Mouse (Mus musculus) neural tube, embryonic 13.5 days (tissue): ENCODE measurements around the gene Angptl1. TPM values are rescaled to one million over a fixed set of nuclear protein-coding genes. Genes with fewer than 3 reads are reported as not detected.

Source experiments
- ATAC-seq: fragments of 200-750 bp; cut with Nextera tagmentation; 2 replicates; pipeline ENCODE4 v1.8.0; 2017; ENCODE audit warnings: low read depth, mild to moderate bottlenecking, moderate TSS enrichment, moderate library complexity
- H3K27ac ChIP-seq: fragments of 300-500 bp; sonication (generic); replicated peaks from 2 replicates; pipeline ENCODE4 v1.5.1; 2015; ENCODE audit warnings: moderate library complexity, mild to moderate bottlenecking, inconsistent platforms
- H3K27me3 ChIP-seq: fragments of 300-500 bp; sonication (generic); 2 replicates; pipeline ENCODE4 v1.6.1; 2015; ENCODE audit warnings: mild to moderate bottlenecking, inconsistent platforms
- H3K36me3 ChIP-seq: fragments of 300-500 bp; sonication (generic); 2 replicates; pipeline ENCODE4 v1.6.1; 2015; ENCODE audit warnings: mild to moderate bottlenecking, inconsistent platforms
- H3K4me1 ChIP-seq: fragments of 300-500 bp; sonication (generic); replicated peaks from 2 replicates; pipeline ENCODE4 v1.6.1; 2015; ENCODE audit warnings: inconsistent platforms
- H3K4me2 ChIP-seq: fragments of 300-500 bp; sonication (generic); 2 replicates; pipeline ENCODE4 v1.6.1; 2015; ENCODE audit warnings: inconsistent platforms, mild to moderate bottlenecking, moderate library complexity
- H3K4me3 ChIP-seq: fragments of 300-500 bp; sonication (generic); 2 replicates; pipeline ENCODE4 v1.5.1; 2015; ENCODE audit warnings: mild to moderate bottlenecking, inconsistent platforms
- H3K9ac ChIP-seq: fragments of 300-500 bp; sonication (generic); 2 replicates; pipeline ENCODE4 v1.6.1; 2015; ENCODE audit warnings: moderate library complexity, mild to moderate bottlenecking, inconsistent platforms
- H3K9me3 ChIP-seq: fragments of 300-500 bp; sonication (generic); 2 replicates; pipeline ENCODE4 v1.6.1; 2016; ENCODE audit warnings: inconsistent platforms
- WGBS: fragments of 180-500 bp; shearing (Covaris S2); methylation state at CpG from one replicate; pipeline ENCODE4 v1.1.7; 2015; 5-methylcytosine and 5-hydroxymethylcytosine counted together
- polyA plus RNA-seq: library from polyadenylated mRNA; unstranded; fragments of >200 nt; fragmentation: Nextera tagmentation; extraction: Ambion mirVana; gene quantifications from 2 replicates; pipeline ENCODE4 v1.2.1, GENCODE M21; 2015

Angptl1 gene
- polyA plus RNA-seq, 1 experiment from 2014 or later, result 3.5 TPM

DNA sequence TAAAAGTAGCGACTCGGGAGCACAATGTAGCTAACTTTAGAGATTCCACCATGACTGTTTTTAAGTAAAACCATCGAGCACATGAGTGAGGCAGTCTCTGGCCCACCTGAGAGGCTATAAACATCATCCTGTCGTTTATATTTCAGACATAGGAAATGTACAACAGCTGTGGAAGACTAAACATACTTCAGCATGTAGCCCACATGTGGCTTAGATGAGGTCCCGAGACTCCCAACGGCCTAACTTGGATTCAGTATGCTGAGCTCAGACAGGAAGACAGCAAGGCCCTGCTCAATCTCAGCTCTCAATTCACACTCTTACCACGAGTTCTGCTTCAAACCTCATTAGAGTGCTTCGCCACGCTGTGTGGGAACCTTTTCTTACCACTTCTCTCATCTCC, 14.0 kb downstream of the Angptl1 start:
- 77% methylated on average over 9 of the region's 9 CpGs for WGBS

DNA sequence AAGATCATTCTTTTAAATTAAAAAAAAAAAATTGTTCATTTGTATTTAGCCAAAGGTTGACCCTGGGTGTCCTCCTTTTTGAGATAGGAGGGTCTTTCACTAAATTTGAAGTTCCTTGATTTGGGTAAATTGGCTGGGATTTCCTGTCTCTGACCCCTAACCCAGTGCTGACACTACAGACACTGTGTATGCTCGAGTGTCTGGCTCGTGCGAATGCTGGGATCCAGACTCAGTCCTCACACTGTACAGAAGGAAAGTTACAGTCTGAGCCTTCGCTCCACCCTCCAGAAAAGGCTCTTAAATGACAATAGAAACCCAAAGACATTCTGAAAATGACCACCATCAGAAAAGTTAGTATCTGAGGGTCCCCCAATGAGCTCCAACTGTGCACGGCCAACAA, 14.5 kb downstream of the Angptl1 start:
- no peak overlapping the region for H3K4me2 ChIP-seq
- 0 out of 2 replicates have a peak overlapping the region, but pooled peaks have one; percentile 18 for H3K27ac ChIP-seq
- H3K9me3 ChIP-seq, result no peaks in the 10 kb centered on the region
- H3K4me1 ChIP-seq, result 0 out of 2 replicates have a peak, but pooled peaks cover 3% of the 10 kb centered on the region
- no peak for ATAC-seq
- H3K27me3 ChIP-seq, result no peaks in the 10 kb centered on the region
- no peak overlapping the region for H3K9ac ChIP-seq
- H3K4me3 ChIP-seq, result no peak overlapping the region
- peaks cover 13% of the 10 kb centered on the region; the same call in 1 of the 2 replicates for H3K36me3 ChIP-seq
- WGBS, result 72% methylated on average over 5 of the region's 5 CpGs

More for the DNA sequence above, 14.0 kb downstream of the Angptl1 start:
- ATAC-seq, result no peak
- no peak overlapping the region for H3K4me3 ChIP-seq
- no peak overlapping the region for H3K4me2 ChIP-seq
- H3K9ac ChIP-seq, result no peak overlapping the region
- no peak overlapping the region for H3K27ac ChIP-seq
- H3K27me3 ChIP-seq, result no peaks in the 10 kb centered on the region
- H3K36me3 ChIP-seq, result peaks cover 13% of the 10 kb centered on the region; the same call in 1 of the 2 replicates
- H3K9me3 ChIP-seq, result no peaks in the 10 kb centered on the region
- H3K4me1 ChIP-seq, result 0 out of 2 replicates have a peak, but pooled peaks cover 3% of the 10 kb centered on the region

DNA sequence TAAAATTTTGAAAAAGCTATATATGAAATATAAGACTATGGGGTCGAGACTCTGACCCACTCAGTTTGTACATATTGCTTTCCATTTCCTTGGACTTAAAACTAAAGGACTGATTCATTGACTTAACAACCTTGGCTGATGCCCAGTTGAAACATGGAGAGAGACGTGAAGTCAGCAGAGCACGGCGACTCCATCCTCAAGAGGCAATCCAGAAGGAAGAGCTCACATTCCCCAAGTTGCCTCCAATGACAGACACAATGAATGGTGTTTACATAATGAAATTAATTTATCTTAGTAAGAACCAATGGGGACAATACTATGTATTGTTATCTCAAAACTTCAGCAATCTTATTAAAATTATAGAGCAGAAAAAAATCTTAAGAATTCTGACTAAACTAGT, 16.2 kb downstream of the Angptl1 start:
- 93% methylated on average over 4 of the region's 4 CpGs for WGBS
- Histone ChIP-seq H3K9ac (no peak overlapping the region), H3K27ac (no peak overlapping the region), H3K36me3 (peaks cover 13% of the 10 kb centered on the region; the same call in 1 of the 2 replicates), H3K4me2 (no peak overlapping the region), H3K4me1 (0 out of 2 replicates have a peak, but pooled peaks cover 3% of the 10 kb centered on the region), H3K4me3 (no peak overlapping the region), H3K9me3 (no peaks in the 10 kb centered on the region), H3K27me3 (no peaks in the 10 kb centered on the region)
- no peak for ATAC-seq

- WGBS, result 86% methylated on average over 2 of the region's 2 CpGs
- no peak for ATAC-seq
Observed at GRCm38 (mm10) chr1:156856666-156857065, 18.3 kb downstream of the Angptl1 start.

DNA sequence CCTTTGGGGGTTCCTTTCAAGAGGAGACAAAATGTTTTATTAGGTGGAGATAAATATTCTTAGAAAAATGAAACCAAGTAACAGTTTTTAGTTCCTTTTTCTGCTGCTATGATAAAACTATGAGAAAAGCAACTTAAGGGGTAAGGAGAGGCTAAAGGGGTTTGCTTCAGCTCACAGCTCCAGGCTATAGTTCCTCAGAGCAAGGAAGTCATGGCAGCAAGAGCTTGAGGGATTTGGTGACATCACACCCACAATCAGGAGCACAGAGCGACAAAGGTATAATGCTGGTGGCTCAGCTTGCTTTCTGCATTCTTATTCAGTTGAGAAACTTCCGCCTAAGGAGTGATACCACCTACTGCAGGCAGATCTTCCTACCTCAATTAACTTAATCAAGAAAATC, 20.8 kb downstream of the Angptl1 start:
- no peak for ATAC-seq
- peaks cover 7% of the 10 kb centered on the region; the same call in 1 of the 2 replicates for H3K36me3 ChIP-seq

More at GRCm38 (mm10) chr1:156856666-156857065, 18.3 kb downstream of the Angptl1 start:
- H3K9me3 ChIP-seq, result no peaks in the 10 kb centered on the region
- H3K36me3 ChIP-seq, result peaks cover 7% of the 10 kb centered on the region; the same call in 1 of the 2 replicates
- H3K27me3 ChIP-seq, result no peaks in the 10 kb centered on the region
- 0 out of 2 replicates have a peak, but pooled peaks cover 3% of the 10 kb centered on the region for H3K4me1 ChIP-seq
- H3K9ac ChIP-seq, result no peak overlapping the region
- H3K27ac ChIP-seq, result no peak overlapping the region
- no peak overlapping the region for H3K4me2 ChIP-seq
- H3K4me3 ChIP-seq, result no peak overlapping the region

DNA sequence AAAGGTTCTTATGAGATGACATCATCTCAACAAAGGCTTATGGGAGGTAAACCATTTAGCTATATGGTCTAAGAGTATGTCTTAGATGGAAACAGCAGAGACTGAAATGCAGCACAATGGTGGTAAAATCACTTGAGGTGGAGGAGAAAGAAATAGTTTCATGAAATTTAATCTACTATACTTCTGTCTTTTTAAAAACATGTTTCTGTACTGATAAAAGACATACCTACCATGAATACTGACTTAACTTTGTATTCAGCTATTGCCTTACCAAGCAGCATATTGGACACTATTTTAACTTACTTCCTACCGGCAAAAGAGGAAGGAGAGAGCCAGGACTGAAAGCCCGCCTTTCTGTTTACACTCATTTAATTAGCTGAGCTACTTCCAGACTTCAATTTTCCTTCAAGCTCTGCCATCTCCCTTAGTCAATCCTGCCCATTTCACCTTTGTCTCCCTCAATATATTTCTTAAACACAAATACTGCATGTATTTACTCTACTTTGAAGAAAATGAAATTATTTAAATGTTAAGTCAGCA, 21.4 kb downstream of the Angptl1 start:
- Histone ChIP-seq H3K9me3 (no peaks in the 10 kb centered on the region), H3K27me3 (no peaks in the 10 kb centered on the region), H3K4me3 (no peak overlapping the region), H3K9ac (no peak overlapping the region), H3K4me1 (peaks cover 16% of the 10 kb centered on the region), H3K36me3 (peaks cover 7% of the 10 kb centered on the region; the same call in 1 of the 2 replicates), H3K4me2 (no peak overlapping the region), H3K27ac (no peak overlapping the region)
- 82% methylated on average over 2 of the region's 2 CpGs for WGBS
- ATAC-seq, result no peak

More for the DNA sequence above, 20.8 kb downstream of the Angptl1 start:
- Histone ChIP-seq H3K9ac (no peak overlapping the region), H3K4me2 (no peak overlapping the region), H3K4me1 (peaks cover 10% of the 10 kb centered on the region), H3K9me3 (no peaks in the 10 kb centered on the region), H3K27me3 (no peaks in the 10 kb centered on the region), H3K4me3 (no peak overlapping the region), H3K27ac (no peak overlapping the region)
- 93% methylated on average over 2 of the region's 2 CpGs for WGBS

DNA sequence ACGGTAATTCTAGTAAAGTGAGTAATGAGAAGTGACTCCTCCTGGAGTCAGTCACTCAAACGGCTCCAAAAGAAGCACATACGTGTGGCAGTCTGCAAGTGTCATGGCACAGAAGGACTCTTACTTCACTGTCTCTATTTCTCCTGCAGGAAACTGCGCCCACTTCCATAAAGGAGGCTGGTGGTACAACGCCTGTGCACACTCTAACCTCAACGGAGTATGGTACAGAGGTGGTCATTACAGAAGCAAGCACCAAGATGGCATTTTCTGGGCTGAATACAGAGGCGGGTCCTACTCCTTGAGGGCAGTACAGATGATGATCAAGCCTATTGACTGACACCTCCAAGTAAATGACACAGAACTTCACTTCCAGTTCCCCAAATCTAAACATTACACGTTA, 21.9 kb downstream of the Angptl1 start:
- Histone ChIP-seq H3K9ac (no peak overlapping the region), H3K27me3 (no peaks in the 10 kb centered on the region), H3K27ac (no peak overlapping the region), H3K4me3 (no peak overlapping the region), H3K36me3 (peaks cover 7% of the 10 kb centered on the region; the same call in 1 of the 2 replicates), H3K9me3 (no peaks in the 10 kb centered on the region), H3K4me2 (no peak overlapping the region), H3K4me1 (peaks cover 16% of the 10 kb centered on the region)
- no peak for ATAC-seq
- WGBS, result 90% methylated on average over 8 of the region's 8 CpGs

GRCm38 (mm10) chr1:156861475-156862043, 23.2 kb downstream of the Angptl1 start:
- no peak overlapping the region for H3K4me3 ChIP-seq
- H3K9ac ChIP-seq, result no peak overlapping the region
- no peak for ATAC-seq
- H3K4me1 ChIP-seq, result peaks cover 16% of the 10 kb centered on the region
- peaks cover 2% of the 10 kb centered on the region; the same call in 1 of the 2 replicates for H3K36me3 ChIP-seq
- no peaks in the 10 kb centered on the region for H3K9me3 ChIP-seq
- H3K27ac ChIP-seq, result no peak overlapping the region
- no peak overlapping the region for H3K4me2 ChIP-seq
- 42% methylated on average over 4 of the region's 4 CpGs for WGBS
- H3K27me3 ChIP-seq, result no peaks in the 10 kb centered on the region

DNA sequence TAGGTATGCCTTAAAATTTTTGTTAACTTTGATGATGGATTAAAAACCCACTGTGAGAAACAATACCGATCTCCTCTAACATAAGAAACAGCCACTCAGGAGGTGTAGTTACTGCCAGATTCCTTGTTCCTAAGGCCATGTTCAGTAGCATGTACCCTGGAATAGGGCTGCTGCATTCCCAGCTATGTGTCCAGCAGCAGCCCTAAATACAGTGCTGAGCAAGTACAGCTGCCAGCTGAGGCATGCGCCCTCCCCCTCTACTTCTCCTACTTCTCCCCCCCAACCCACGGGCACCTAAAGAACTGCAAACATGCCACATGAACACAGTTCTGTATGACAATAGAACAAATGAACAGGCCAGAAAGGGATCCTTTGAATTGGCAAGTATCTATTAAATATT, 25.4 kb downstream of the Angptl1 start:
- Histone ChIP-seq H3K4me2 (no peak overlapping the region), H3K9ac (no peak overlapping the region), H3K27me3 (no peaks in the 10 kb centered on the region), H3K27ac (0 out of 2 replicates have a peak overlapping the region, but pooled peaks have one; percentile 14), H3K4me1 (peaks cover 16% of the 10 kb centered on the region), H3K36me3 (peaks cover 7% of the 10 kb centered on the region; the same call in 1 of the 2 replicates), H3K9me3 (no peaks in the 10 kb centered on the region), H3K4me3 (no peak overlapping the region)
- whole genome bisulfite sequencing, result 54% methylated on average over 3 of the region's 3 CpGs
- ATAC-seq, result no peak

GRCm38 (mm10) chr1:156864240-156864639, 25.9 kb downstream of the Angptl1 start:
- Histone ChIP-seq H3K4me2 (no peak overlapping the region), H3K27me3 (no peaks in the 10 kb centered on the region), H3K36me3 (peaks cover 7% of the 10 kb centered on the region; the same call in 1 of the 2 replicates), H3K9me3 (no peaks in the 10 kb centered on the region), H3K27ac (peak overlapping the region; percentile 14; the same call in 1 of the 2 replicates), H3K4me1 (peaks cover 16% of the 10 kb centered on the region), H3K9ac (no peak overlapping the region), H3K4me3 (no peak overlapping the region)
- ATAC-seq, result no peak
- WGBS, result 49% methylated on average over 3 of the region's 3 CpGs

- Histone ChIP-seq H3K4me2 (no peak overlapping the region), H3K27me3 (no peaks in the 10 kb centered on the region), H3K27ac (no peak overlapping the region), H3K4me1 (no peaks in the 10 kb centered on the region), H3K36me3 (peaks cover 33% of the 10 kb centered on the region), H3K9me3 (no peaks in the 10 kb centered on the region), H3K9ac (no peak overlapping the region), H3K4me3 (no peak overlapping the region)
- WGBS, result 93% methylated on average over 5 of the region's 5 CpGs
- no peak for ATAC-seq
Observed at GRCm38 (mm10) chr1:156870028-156870427, 31.7 kb downstream of the Angptl1 start.

DNA sequence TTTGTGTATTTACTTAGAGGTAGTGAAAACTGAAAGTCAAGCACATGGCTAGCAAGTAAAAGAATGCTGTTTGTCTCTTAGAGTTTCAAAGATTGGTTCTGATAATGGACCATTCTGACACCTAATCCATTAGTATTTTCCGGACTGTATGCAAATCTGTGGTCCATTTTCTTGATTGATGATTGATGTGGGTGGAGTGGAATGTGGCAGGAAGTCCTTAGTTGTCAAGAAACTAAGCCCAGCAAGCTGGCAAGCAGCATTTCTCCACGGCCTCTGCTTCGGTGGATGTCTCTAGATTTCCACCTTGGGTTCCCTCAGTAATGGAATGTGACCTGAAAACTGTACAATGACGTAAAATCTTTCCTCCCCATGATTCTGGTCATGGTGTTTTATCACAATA, 32.3 kb downstream of the Angptl1 start:
- WGBS, result 91% methylated on average over 4 of the region's 4 CpGs
- H3K27me3 ChIP-seq, result no peaks in the 10 kb centered on the region
- H3K4me1 ChIP-seq, result no peaks in the 10 kb centered on the region
- no peak for ATAC-seq
- no peak overlapping the region for H3K4me2 ChIP-seq
- H3K4me3 ChIP-seq, result no peak overlapping the region
- H3K9ac ChIP-seq, result no peak overlapping the region
- H3K27ac ChIP-seq, result no peak overlapping the region
- H3K36me3 ChIP-seq, result peaks cover 33% of the 10 kb centered on the region
- H3K9me3 ChIP-seq, result no peaks in the 10 kb centered on the region
